Mouse (Mus musculus) lung, adult 10 weeks (tissue): Measurements from ENCODE around the gene Fras1. TPM values are rescaled to one million over a fixed set of nuclear protein-coding genes. Genes with fewer than 3 reads are reported as not detected.

Experiments
- polyA plus RNA-seq: library from polyadenylated mRNA; stranded (reverse); fragments of 350-450 nt; fragmentation: Illumina TruSeq; extraction: RNeasy Lipid Tissue Mini Kit (QIAGEN cat#74804); gene quantifications from one replicate; pipeline ENCODE4 v1.2.3, GENCODE M21; 2014; ENCODE audit warnings: low read depth, low replicate concordance; ENCODE audit not compliant: insufficient read depth

Fras1 gene
- polyA plus RNA-seq = 0.41 TPM

GRCm38 (mm10) chr5:96373567-96373985, at the start of gene Fras1:
Gene Fras1, plus strand, starts transcription at chr5:96373955.

DNA sequence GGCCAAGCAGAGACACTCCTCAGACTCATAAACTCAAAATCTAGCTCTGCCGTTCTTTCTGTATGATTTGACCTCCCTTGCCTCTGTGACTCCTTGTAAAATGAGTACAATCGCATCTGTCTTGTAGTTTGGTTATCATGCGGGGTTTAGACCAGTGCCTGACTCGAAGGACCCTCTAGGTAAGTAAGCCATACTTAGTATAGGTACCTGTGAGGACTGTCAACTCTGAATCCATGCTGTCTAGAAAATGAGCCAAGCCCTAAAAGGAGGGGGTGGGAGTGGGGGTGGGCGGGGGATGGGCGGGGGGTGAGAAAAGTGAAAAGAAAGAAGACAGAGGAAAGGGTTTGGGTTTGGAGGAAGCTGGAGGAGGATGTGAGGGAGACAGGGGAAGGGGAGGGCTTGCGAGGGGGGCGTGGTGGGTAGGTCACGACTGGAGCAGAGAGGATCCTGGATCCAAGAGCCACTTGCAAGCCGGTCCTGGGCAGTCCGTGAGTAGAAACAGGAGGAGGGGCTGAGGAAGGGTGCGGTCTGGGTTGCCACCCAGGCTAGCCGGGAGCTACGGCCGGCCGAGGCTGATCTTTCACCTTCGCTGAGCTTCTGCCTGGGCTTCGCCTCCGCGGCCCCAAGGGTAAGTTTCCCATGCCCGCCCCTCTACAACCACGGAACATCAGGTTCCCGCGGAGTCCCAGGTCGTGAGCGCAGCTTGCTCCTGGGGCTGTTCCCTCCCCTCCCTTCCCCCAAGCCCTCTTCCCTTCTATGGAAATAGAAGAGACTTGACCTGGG, 419.4 kb downstream of the Fras1 start, which contains the start of gene Anxa3:
TSS of gene Anxa3 (plus strand) at position 404 of the 783 bp plus-strand sequence.

Other genes starting within 250 kb of the Fras1 start
- 10.4 TPM for gene Cnot6l, start 209.8 kb upstream of the Fras1 start, polyA plus RNA-seq
- gene Mrpl1, start 164.5 kb upstream of the Fras1 start, polyA plus RNA-seq = 9.2 TPM